Mouse (Mus musculus): Measurements from ENCODE around the gene Slco2a1. TPM values are rescaled to one million over a fixed set of nuclear protein-coding genes. Genes with fewer than 3 reads are reported as not detected.

Slco2a1 gene
- polyA plus RNA-seq, 1 experiment, result 3.6 TPM

DNA sequence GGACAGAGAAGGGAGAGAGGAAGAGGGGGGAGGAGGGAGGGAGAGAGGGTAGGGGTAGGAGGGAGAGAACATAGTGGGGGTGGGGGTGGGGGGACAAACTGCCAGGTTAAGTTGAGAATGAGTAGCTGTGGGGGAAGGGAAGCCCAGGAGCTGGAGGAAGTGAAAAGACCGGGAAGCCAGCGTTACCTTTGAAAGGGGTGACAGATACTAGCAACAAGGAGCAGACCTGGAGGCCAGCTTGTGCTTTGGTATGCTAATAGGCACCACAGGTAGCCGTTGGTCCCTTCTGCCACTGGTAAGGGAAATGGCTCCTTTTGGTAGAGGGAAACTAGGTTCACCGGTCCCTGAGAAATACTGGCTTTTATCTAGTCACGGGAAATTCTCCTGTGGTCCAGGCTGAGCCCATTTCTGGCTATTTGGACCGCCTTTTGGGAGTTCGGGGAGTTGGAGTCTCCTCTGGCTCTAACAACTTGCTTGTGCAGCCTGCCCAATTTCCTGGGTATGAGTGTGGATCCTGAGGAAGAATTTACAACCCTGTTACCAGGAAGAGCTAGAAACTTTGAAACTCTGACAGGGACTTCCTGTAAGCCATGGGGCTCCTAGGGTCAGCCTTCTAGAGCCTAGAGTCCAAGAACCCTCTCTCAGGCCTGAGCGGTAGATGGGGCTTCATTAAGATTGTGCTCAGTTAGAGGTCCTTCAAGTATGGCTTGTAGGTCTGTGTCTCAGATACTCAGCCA, 27.0 kb upstream of the Slco2a1 start:
- TF ChIP-seq CTCF (IDR thresholded peaks at IDR 0.05; ENCODE audit: borderline replicate concordance, insufficient read depth, low read depth, low read length) (no peak), POLR2A (IDR thresholded peaks at IDR 0.05; ENCODE audit: borderline replicate concordance, insufficient read depth, low read length) (no peak)
- Histone ChIP-seq H3K27me3 (ENCODE audit: control insufficient read depth, insufficient read depth, low read length) (no peaks in the 10 kb centered on the region), H3K4me3 (replicated peaks; ENCODE audit: insufficient read depth, low read depth, low read length) (no peak overlapping the region), H3K27ac (ENCODE audit: insufficient read depth, low read length) (no peak overlapping the region), H3K4me1 (ENCODE audit: control insufficient read depth, insufficient read depth, low read length) (no peaks in the 10 kb centered on the region)
- 37% methylated on average over 8 of the region's 8 CpGs for WGBS
- no peak for DNase-seq

DNA sequence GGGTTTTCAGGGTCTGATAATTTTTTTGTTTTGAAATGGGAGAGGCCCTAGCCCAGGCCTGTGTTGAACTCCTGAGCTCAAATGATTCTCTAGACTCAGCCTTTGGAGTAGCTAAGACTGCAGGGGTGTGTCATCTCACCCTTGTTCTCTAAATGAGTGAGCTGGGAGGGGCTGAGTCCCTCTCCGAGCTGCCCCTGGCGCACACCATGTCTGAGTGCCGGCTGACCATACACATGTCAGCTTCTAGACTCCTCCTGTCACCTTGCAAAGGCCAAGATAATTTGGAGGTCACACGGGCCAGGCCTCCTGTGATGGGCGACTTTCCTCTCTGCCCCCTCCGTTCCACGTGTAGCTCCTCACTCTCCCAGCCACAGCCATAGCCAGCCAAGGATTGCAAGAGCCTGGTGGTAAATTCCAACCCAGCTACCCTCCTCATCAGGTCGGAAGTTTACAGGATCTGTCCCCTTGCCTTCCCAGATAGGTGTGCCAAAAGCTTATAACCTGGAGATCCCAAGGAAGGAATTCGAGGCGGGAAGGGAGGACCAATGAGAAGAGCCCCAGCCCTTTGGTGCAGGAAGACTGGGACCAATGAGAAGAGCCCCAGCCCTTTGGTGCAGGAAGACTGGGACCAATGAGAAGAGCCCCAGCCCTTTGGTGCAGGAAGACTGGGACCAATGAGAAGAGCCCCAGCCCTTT, 26.3 kb upstream of the Slco2a1 start:
- no peak overlapping the region for H3K27ac ChIP-seq (ENCODE audit: insufficient read depth, low read length)
- H3K4me3 ChIP-seq (replicated peaks; ENCODE audit: insufficient read depth, low read depth, low read length), result no peak overlapping the region
- DNase-seq, result no peak
- WGBS, result 74% methylated on average over 10 of the region's 10 CpGs
- H3K27me3 ChIP-seq (ENCODE audit: control insufficient read depth, insufficient read depth, low read length), result no peaks in the 10 kb centered on the region
- H3K4me1 ChIP-seq (ENCODE audit: control insufficient read depth, insufficient read depth, low read length), result no peaks in the 10 kb centered on the region
- TF ChIP-seq POLR2A (IDR thresholded peaks at IDR 0.05; ENCODE audit: borderline replicate concordance, insufficient read depth, low read length), result no peak
- no peak for TF ChIP-seq CTCF (IDR thresholded peaks at IDR 0.05; ENCODE audit: borderline replicate concordance, insufficient read depth, low read depth, low read length)

DNA sequence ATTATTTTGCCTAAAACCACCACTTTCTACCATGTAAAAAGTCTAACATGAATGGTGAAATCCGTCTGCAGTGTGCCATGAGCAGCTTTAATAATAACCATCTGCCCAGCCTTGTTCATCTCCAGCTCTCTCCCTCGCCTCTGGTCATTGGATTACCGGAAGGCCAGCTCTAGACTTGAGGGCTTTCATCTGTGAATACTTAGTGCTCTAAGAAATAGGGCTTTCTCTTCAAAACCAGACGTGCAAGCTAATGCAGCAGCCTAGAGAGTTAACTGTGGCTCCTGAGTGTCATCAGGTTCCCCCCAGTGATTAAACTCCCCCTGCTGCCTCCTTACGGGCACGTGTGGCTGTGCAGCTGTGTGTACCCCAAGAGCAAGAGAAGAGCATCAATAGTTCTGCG, 25.2 kb upstream of the Slco2a1 start:
- TF ChIP-seq CTCF (IDR thresholded peaks at IDR 0.05; ENCODE audit: borderline replicate concordance, insufficient read depth, low read depth, low read length) (no peak), POLR2A (IDR thresholded peaks at IDR 0.05; ENCODE audit: borderline replicate concordance, insufficient read depth, low read length) (no peak)
- Histone ChIP-seq H3K27me3 (ENCODE audit: control insufficient read depth, insufficient read depth, low read length) (no peaks in the 10 kb centered on the region), H3K27ac (ENCODE audit: insufficient read depth, low read length) (no peak overlapping the region), H3K4me3 (replicated peaks; ENCODE audit: insufficient read depth, low read depth, low read length) (no peak overlapping the region), H3K4me1 (ENCODE audit: control insufficient read depth, insufficient read depth, low read length) (no peaks in the 10 kb centered on the region)
- 80% methylated on average over 7 of the region's 7 CpGs for WGBS
- DNase-seq, result no peak

DNA sequence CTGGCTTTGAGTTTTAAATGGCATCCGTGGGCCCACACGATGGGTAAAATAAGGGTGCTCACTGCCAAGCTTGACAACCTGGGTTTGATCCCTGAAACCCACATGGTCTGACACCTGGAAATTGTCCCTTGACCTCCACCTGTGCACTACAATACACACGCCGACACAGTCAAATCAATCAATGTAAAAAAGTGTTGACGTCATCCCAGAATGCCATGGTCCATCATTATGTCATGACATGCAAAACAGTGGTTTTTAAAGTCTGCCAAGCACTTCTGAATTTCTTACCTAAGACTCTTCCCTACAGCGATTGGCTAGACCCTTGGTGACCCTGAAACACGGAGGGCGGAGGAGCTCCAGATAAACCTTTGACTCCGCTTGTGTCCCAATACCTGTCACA, 23.9 kb upstream of the Slco2a1 start:
- H3K4me1 ChIP-seq (ENCODE audit: control insufficient read depth, insufficient read depth, low read length), result no peaks in the 10 kb centered on the region
- 93% methylated on average over 9 of the region's 9 CpGs for WGBS
- H3K27me3 ChIP-seq (ENCODE audit: control insufficient read depth, insufficient read depth, low read length), result no peaks in the 10 kb centered on the region
- TF ChIP-seq CTCF (IDR thresholded peaks at IDR 0.05; ENCODE audit: borderline replicate concordance, insufficient read depth, low read depth, low read length), result no peak
- TF ChIP-seq POLR2A (IDR thresholded peaks at IDR 0.05; ENCODE audit: borderline replicate concordance, insufficient read depth, low read length), result no peak
- no peak overlapping the region for H3K27ac ChIP-seq (ENCODE audit: insufficient read depth, low read length)
- H3K4me3 ChIP-seq (replicated peaks; ENCODE audit: insufficient read depth, low read depth, low read length), result no peak overlapping the region
- no peak for DNase-seq

DNA sequence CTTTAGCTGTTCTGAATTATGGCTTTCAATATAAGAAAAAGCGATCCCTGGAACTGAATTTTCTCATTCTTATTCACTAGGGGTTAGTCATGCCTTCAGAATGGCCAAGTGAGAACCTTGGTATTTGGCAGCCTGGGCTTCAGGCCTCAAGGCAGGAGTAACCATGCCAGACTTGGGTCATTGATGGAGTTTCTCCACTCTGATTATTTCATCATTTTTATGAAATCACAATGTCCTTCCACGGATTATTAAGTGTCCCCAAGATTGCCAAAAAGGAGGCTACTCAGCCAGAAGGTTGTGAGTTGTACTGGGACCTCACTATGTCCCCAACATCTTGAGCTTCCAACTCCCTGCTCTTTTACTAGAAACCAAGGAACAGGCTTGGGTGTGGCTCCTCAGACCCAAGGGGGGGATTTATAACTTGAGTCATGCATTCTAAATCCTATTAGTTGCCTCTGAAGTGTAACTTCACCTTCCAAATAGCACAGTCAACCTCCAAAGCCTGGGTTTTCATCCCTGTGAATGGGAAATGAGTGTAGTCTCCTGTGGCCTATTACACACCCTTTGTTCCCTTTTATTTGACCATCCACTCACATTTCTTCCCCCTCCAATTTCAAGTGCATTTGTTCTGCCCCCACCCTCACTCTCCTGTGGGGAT, 16.0 kb upstream of the Slco2a1 start:
- no peaks in the 10 kb centered on the region for H3K27me3 ChIP-seq (ENCODE audit: control insufficient read depth, insufficient read depth, low read length)
- H3K4me3 ChIP-seq (replicated peaks; ENCODE audit: insufficient read depth, low read depth, low read length), result no peak overlapping the region
- TF ChIP-seq POLR2A (IDR thresholded peaks at IDR 0.05; ENCODE audit: borderline replicate concordance, insufficient read depth, low read length) (no peak), CTCF (IDR thresholded peaks at IDR 0.05; ENCODE audit: borderline replicate concordance, insufficient read depth, low read depth, low read length) (no peak)
- H3K27ac ChIP-seq (ENCODE audit: insufficient read depth, low read length), result no peak overlapping the region
- H3K4me1 ChIP-seq (ENCODE audit: control insufficient read depth, insufficient read depth, low read length), result no peaks in the 10 kb centered on the region
- DNase-seq, result no peak
- WGBS, result 77% methylated on average over 2 of the region's 2 CpGs

DNA sequence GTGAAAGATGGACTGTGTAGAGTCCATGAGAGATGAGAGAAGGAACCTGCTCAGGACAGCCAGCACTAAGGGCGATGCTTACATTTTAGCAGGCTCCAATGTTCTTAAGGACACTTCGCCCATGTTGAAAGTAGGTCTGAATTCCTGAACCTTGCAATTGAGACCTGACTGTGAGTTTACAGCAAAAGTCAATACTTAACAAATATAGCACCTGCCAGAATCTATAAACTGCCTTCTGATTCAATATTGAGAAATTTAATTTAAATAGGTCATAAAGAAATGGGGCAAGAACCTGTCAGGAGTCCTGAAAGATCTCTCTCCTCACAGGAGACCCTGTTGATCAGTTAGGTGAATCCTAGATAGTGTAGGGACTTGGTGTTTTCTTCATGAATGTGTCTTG, 12.6 kb upstream of the Slco2a1 start:
- TF ChIP-seq CTCF (IDR thresholded peaks at IDR 0.05; ENCODE audit: borderline replicate concordance, insufficient read depth, low read depth, low read length), result no peak
- TF ChIP-seq POLR2A (IDR thresholded peaks at IDR 0.05; ENCODE audit: borderline replicate concordance, insufficient read depth, low read length), result no peak
- no peak overlapping the region for H3K4me3 ChIP-seq (replicated peaks; ENCODE audit: insufficient read depth, low read depth, low read length)

DNA sequence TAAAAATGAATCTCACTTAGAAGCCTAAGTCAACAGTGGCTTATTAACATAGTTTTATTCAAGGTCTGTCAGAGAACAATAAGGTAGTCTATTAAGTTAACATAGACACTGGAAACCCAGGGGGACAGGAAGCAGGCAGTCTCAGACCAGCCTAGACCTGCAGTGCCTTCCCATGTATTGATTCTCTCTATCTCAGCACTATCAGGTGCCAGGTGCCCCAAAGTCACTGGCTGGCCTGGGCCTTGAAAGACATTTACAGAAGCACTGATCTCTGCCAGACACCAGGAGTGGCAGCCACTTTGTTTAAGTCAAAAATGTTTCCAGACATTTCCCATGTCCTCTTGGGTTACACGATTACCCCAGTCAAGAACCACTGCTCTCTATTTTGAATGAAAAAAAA, 11.4 kb upstream of the Slco2a1 start:
- 86% methylated on average over 1 of the region's 1 CpGs for WGBS
- TF ChIP-seq POLR2A (IDR thresholded peaks at IDR 0.05; ENCODE audit: borderline replicate concordance, insufficient read depth, low read length), result no peak
- peaks cover 9% of the 10 kb centered on the region for H3K4me1 ChIP-seq (ENCODE audit: control insufficient read depth, insufficient read depth, low read length)

More for the DNA sequence above, 12.6 kb upstream of the Slco2a1 start:
- DNase-seq, result no peak
- WGBS, result 95% methylated on average over 2 of the region's 2 CpGs
- H3K27me3 ChIP-seq (ENCODE audit: control insufficient read depth, insufficient read depth, low read length), result no peaks in the 10 kb centered on the region
- H3K4me1 ChIP-seq (ENCODE audit: control insufficient read depth, insufficient read depth, low read length), result peaks cover 9% of the 10 kb centered on the region
- H3K27ac ChIP-seq (ENCODE audit: insufficient read depth, low read length), result no peak overlapping the region

More for the DNA sequence above, 11.4 kb upstream of the Slco2a1 start:
- Histone ChIP-seq H3K27me3 (ENCODE audit: control insufficient read depth, insufficient read depth, low read length) (no peaks in the 10 kb centered on the region), H3K4me3 (replicated peaks; ENCODE audit: insufficient read depth, low read depth, low read length) (no peak overlapping the region), H3K27ac (ENCODE audit: insufficient read depth, low read length) (no peak overlapping the region)
- DNase-seq, result no peak

All from cerebellum, adult 2 months (tissue).